In genomic region chrX:129410079-129410478, GRCm38 (mm10) we compare ENCODE assay signal across 17 mouse cellular contexts.
"Had no signal": no experiment of that assay in that cellular context is flagged by ENCODE, and none has a peak within 500 bp of the region (broad histone marks: within the 10 kb centered on the region; RNA-seq: fewer than 3 reads in every experiment).

No protein-coding gene starts in this region.

- H3K27me3 ChIP-seq: neural tube, embryonic 12.5 days; neural tube, embryonic 13.5 days; neural tube, embryonic 15.5 days; stomach, embryonic 15.5 days had no signal

- H3K9ac ChIP-seq: neural tube, embryonic 12.5 days; neural tube, embryonic 13.5 days; neural tube, embryonic 15.5 days; stomach, embryonic 15.5 days had no signal

- H3K27ac ChIP-seq: neural tube, embryonic 12.5 days; neural tube, embryonic 13.5 days; neural tube, embryonic 15.5 days; stomach, embryonic 15.5 days; stomach, postnatal 0 days had no signal

- H3K9me3 ChIP-seq: neural tube, embryonic 12.5 days; neural tube, embryonic 13.5 days; neural tube, embryonic 15.5 days; stomach, embryonic 15.5 days had no signal

- DNase-seq: retina, postnatal 1 day; right cerebral cortex, adult 18-20 months; right cerebral cortex, postnatal 14 days; right cerebral cortex, postnatal 25 days; right cerebral cortex, postnatal 4 days; spleen, adult 18-20 months; thymus, adult 18-20 months; thymus, adult 2 months; thymus, postnatal 14 days; thymus, postnatal 25 days; thymus, postnatal 36 days; thymus, postnatal 4 days had no signal

- H3K36me3 ChIP-seq: neural tube, embryonic 12.5 days; neural tube, embryonic 13.5 days; neural tube, embryonic 15.5 days; stomach, embryonic 15.5 days had no signal

- H3K4me3 ChIP-seq: neural tube, embryonic 12.5 days; neural tube, embryonic 13.5 days; neural tube, embryonic 15.5 days; stomach, embryonic 15.5 days had no signal

- H3K4me1 ChIP-seq: neural tube, embryonic 12.5 days; neural tube, embryonic 13.5 days; neural tube, embryonic 15.5 days; stomach, embryonic 15.5 days had no signal
